9 mouse cellular contexts compared by ENCODE assay signal in the genomic region with DNA sequence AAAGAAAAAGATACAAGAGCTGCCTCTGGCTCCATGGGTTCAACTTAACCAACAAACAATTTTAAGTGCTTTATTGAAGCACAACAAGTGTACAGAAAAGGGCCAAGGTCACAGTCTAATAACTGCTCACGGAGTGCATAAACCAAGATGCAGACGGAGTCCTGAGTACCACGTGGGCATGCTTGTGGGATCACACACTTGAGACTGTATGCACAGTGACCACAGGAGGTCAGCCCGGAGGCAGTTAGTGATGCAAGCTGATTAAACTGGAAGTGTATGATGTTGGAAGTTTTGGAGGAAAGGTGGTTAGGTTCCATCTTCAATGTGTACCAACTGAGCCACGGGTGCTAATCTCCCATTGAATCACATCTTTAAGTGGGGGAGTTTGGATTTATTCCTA.
DNase-seq lines count a peak whose midpoint lies in the region; ATAC-seq lines count a peak whose summit lies in the region.
"Had no signal": no experiment of that assay in that cellular context is flagged by ENCODE, and none has a peak within 500 bp of the region (broad histone marks: within the 10 kb centered on the region; RNA-seq: fewer than 3 reads in every experiment).

No protein-coding gene starts in this region.

- peaks cover 4% of the 10 kb centered on the region; the same call in 1 of the 2 replicates for H3K4me1 ChIP-seq in forebrain, embryonic 12.5 days

- H3K9me3 ChIP-seq in forebrain, embryonic 12.5 days = no peaks in the 10 kb centered on the region

- H3K36me3 ChIP-seq in forebrain, embryonic 12.5 days (replicated peaks) = no peaks in the 10 kb centered on the region

- intact Hi-C loops in left cerebral cortex, postnatal 4 days (cut with DNase I) = no loop called here

- no peaks in the 10 kb centered on the region for H3K27me3 ChIP-seq in forebrain, embryonic 12.5 days

- H3K9ac ChIP-seq in forebrain, embryonic 12.5 days = no peak overlapping the region

- no peak overlapping the region for H3K4me2 ChIP-seq in forebrain, embryonic 12.5 days

- 76% methylated on average over 5 of the region's 5 CpGs for WGBS in forebrain, embryonic 12.5 days

- no peak overlapping the region for H3K27ac ChIP-seq in forebrain, embryonic 12.5 days

- ATAC-seq in forebrain, embryonic 12.5 days (ENCODE audit: low FRiP score) = no peak
- ATAC-seq: midbrain, embryonic 16.5 days had no signal

- DNase-seq in adrenal gland, postnatal 36 days = peak; percentile 29 to 35
- no peak for DNase-seq in adrenal gland, adult 8-10 months
- DNase-seq in left cerebral cortex, postnatal 4 days = peak; percentile 13
- no peak for DNase-seq in left cerebral cortex, adult 18-20 months (ENCODE audit: low spot score in 2 of 2)
- peak; percentile 57 for DNase-seq in kidney, postnatal 14 days
- DNase-seq in retina, embryonic 14.5 days (ENCODE audit: low spot score) = peak; percentile 40
- no peak for DNase-seq in right cerebral cortex, postnatal 10 days (ENCODE audit: low spot score in 2 of 2)

- no peak overlapping the region for H3K4me3 ChIP-seq in forebrain, embryonic 12.5 days (replicated peaks)

Comparison
In these comparisons a context has a peak if more than half of its experiments do, and no peak if none do; other contexts are left out.
1. DNase-seq: peak in adrenal gland, postnatal 36 days (2 of 2), left cerebral cortex, postnatal 4 days (single experiment), kidney, postnatal 14 days (single experiment) and retina, embryonic 14.5 days (single experiment); none in adrenal gland, adult 8-10 months (single experiment), left cerebral cortex, adult 18-20 months (0 of 2) and right cerebral cortex, postnatal 10 days (0 of 2).